Mouse (Mus musculus): ENCODE measurements at regions not wholly inside any gene's neighbourhood (a gene's known extent, or its start where the extent isn't known, plus 50 kb on each side); places are given as distances from the start of the nearest gene placed in this dataset.
A peak's percentile ranks its signal among the peaks of the same experiment; 100 is the strongest.

DNA sequence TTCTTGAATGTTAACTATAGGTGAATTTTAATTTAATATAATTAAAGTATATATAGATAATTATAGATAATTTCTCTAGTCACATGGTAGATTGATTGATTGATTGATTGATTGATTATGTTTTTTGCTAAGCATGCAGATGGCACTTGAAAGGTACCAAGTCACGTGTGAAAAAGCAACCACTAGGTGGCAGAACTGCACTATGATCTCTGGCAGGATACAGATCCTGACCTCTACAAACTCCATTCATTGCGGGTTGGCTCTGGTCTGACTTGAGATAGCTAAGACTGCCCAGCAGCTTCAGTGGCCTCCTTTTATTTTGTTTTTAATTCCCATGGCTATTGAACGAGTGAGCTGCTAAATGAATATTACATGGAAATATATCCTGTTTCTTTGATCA is 229.7 kb upstream of the Grm3 start:
- ATAC-seq (ENCODE audit: low FRiP score, low read depth) = peak; percentile 87
- Histone ChIP-seq H3K27ac (replicated peaks) (no peak overlapping the region), H3K9me3 (no peaks in the 10 kb centered on the region), H3K4me1 (no peaks in the 10 kb centered on the region), H3K4me2 (replicated peaks) (no peak overlapping the region), H3K27me3 (no peaks in the 10 kb centered on the region), H3K4me3 (no peak overlapping the region), H3K9ac (replicated peaks) (no peak overlapping the region), H3K36me3 (no peaks in the 10 kb centered on the region)
- WGBS = 14% methylated on average over 3 of the region's 3 CpGs

DNA sequence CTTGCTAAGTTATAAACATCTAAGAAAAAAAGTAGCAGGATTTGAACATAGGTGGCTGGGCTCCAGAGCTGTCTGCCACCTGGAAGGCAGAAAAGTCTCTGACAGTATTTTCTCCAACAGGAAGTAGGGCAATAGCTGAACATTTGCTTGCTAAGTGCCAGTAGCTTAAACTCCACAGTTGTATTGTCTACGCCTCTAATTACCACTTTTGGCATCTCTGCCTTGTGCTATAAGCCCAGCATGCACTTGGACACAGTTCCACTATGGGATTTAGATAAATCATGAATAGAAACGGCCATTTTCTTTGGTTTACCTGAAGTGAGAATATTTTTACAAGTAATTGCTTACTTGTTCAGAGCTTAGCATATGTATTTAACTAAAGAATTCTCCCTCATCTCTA is 213.8 kb upstream of the Grm3 start:
- Histone ChIP-seq H3K9me3 (no peaks in the 10 kb centered on the region), H3K36me3 (no peaks in the 10 kb centered on the region), H3K4me1 (no peaks in the 10 kb centered on the region), H3K4me2 (replicated peaks) (no peak overlapping the region), H3K4me3 (no peak overlapping the region), H3K27ac (replicated peaks) (no peak overlapping the region), H3K9ac (replicated peaks) (no peak overlapping the region), H3K27me3 (no peaks in the 10 kb centered on the region)
- WGBS = 78% methylated on average over 2 of the region's 2 CpGs
- no peak for ATAC-seq (ENCODE audit: low FRiP score, low read depth)

DNA sequence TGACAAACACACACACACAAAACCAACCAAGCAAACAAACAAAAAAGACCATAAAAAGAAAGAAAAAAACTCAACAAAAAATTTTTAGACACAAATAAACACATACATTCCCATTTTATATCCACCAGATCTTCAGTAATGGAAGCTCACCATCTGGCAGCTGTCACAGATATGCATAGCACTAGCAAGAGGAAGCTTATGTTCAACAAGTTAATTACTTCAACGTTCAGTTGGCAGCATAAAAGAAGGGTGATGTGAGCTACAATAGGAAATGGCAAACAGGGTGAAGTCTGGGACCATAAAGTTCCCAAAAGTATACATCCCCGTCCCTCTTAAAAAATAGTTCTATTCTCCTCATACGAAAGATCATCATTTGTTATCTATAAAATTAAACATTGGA is 188.0 kb upstream of the Grm3 start:
- Histone ChIP-seq H3K4me2 (replicated peaks) (no peak overlapping the region), H3K4me3 (no peak overlapping the region)
- 75% methylated on average over 3 of the region's 3 CpGs for WGBS

DNA sequence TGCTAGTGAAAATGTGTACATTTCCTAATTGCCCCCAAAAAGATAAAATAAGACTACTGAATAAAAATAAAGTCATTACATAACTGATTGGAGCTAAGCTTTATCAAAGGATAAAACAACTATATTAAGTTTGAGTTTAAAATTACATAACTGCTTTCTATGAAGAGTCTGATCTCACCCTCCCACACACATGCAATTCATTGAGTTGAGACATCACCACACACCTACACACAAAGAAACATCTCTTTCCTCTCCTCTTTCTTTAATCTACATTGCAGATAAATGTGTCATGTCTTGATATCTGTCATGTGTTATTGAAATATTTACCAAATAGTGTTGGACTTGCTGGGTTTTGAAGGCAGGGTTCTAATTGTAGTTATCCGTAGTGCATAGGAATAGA is 186.8 kb upstream of the Grm3 start:
- H3K4me1 ChIP-seq = peaks cover 2% of the 10 kb centered on the region; the same call in 1 of the 2 replicates
- no peaks in the 10 kb centered on the region for H3K9me3 ChIP-seq
- no peak overlapping the region for H3K9ac ChIP-seq (replicated peaks)
- 100% methylated on average over 1 of the region's 1 CpGs for WGBS
- no peaks in the 10 kb centered on the region for H3K36me3 ChIP-seq
- ATAC-seq (ENCODE audit: low FRiP score, low read depth) = no peak
- H3K4me2 ChIP-seq (replicated peaks) = no peak overlapping the region
- H3K27me3 ChIP-seq = no peaks in the 10 kb centered on the region
- no peak overlapping the region for H3K4me3 ChIP-seq
- no peak overlapping the region for H3K27ac ChIP-seq (replicated peaks)

More for the DNA sequence above, 188.0 kb upstream of the Grm3 start:
- H3K4me1 ChIP-seq = peaks cover 2% of the 10 kb centered on the region; the same call in 1 of the 2 replicates
- H3K9me3 ChIP-seq = no peaks in the 10 kb centered on the region
- no peak overlapping the region for H3K9ac ChIP-seq (replicated peaks)
- H3K27ac ChIP-seq (replicated peaks) = no peak overlapping the region
- ATAC-seq (ENCODE audit: low FRiP score, low read depth) = no peak
- H3K36me3 ChIP-seq = no peaks in the 10 kb centered on the region
- H3K27me3 ChIP-seq = no peaks in the 10 kb centered on the region

DNA sequence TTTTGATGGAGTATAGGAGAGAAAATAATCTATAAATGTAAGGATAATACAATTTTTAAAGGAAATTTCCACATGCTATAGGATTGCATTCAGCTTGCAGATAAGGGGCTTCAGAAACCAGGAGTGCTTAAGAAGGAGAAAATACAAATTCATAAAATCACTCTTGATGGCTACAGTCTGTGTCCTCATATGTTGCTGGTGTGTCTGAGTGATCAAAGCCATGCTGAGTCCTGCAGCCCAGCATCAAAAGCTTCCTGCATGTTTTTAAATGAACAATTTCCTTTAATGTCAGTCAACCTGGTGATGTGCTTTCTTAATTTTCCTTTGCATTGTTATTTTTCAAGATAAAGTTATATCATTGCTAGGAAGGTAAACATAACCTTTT is 186.1 kb upstream of the Grm3 start:
- peak; percentile 58; the same call in 1 of the 2 replicates for ATAC-seq (ENCODE audit: low FRiP score, low read depth)
- H3K9me3 ChIP-seq = no peaks in the 10 kb centered on the region
- H3K27ac ChIP-seq (replicated peaks) = no peak overlapping the region
- H3K9ac ChIP-seq (replicated peaks) = no peak overlapping the region
- H3K4me3 ChIP-seq = no peak overlapping the region
- no peaks in the 10 kb centered on the region for H3K36me3 ChIP-seq
- peaks cover 2% of the 10 kb centered on the region; the same call in 1 of the 2 replicates for H3K4me1 ChIP-seq
- no peaks in the 10 kb centered on the region for H3K27me3 ChIP-seq
- no peak overlapping the region for H3K4me2 ChIP-seq (replicated peaks)

DNA sequence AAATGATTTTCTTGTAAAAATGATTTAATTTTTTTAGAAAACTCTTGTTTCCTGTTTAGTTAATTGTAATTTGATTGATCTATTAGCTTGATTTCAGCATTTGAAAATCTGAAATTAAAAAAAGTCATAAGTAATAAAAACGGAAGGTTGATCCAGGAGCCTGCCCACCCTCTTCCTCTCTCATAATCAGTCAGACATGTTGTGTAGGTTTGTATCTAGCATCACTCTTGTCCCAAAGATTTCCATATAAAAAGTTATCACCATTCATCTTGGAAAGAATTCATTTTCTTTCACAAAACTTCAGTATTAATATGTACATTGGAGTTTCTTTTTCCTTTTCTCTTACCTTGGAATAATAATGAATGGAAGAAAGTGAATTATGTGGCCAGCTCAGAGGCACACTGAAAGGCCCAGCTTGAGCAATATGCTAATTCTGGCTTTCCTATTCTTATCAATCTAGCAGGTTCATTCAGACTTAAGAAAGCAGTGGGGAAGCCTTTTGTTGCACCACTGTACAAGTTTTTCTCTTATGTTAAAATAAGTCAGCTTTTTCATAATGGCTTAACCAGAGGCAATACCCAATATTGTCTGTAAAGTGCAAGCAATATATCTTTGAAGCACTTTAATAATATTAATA is 185.6 kb upstream of the Grm3 start:
- no peak overlapping the region for H3K27ac ChIP-seq (replicated peaks)
- ATAC-seq (ENCODE audit: low FRiP score, low read depth) = peak; percentile 92
- H3K4me2 ChIP-seq (replicated peaks) = no peak overlapping the region
- H3K27me3 ChIP-seq = no peaks in the 10 kb centered on the region
- WGBS = 61% methylated on average over 1 of the region's 1 CpGs
- H3K9me3 ChIP-seq = no peaks in the 10 kb centered on the region
- no peak overlapping the region for H3K9ac ChIP-seq (replicated peaks)
- H3K36me3 ChIP-seq = no peaks in the 10 kb centered on the region
- peaks cover 2% of the 10 kb centered on the region; the same call in 1 of the 2 replicates for H3K4me1 ChIP-seq
- no peak overlapping the region for H3K4me3 ChIP-seq

DNA sequence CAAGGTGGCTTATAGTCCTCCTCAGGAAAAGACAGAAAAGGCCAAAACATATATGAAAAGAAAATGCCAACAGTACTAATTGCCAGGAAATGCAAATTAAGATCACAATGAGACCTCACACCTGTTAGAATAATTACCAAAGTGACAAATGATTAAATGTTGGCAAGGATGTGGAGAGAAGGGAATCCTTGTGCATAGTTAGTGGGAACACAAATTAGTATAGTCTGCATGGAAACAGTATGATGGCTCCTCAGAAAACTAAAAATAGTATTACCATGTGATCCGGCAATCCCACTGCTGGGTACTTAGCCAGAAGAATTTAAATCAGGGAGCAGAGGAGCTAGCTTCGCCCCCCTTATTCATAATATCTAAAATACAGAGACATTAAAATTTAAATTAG is 170.3 kb upstream of the Grm3 start:
- Histone ChIP-seq H3K4me2 (replicated peaks) (no peak overlapping the region), H3K36me3 (no peaks in the 10 kb centered on the region), H3K27me3 (no peaks in the 10 kb centered on the region), H3K27ac (replicated peaks) (no peak overlapping the region), H3K4me1 (peaks cover 5% of the 10 kb centered on the region; the same call in 1 of the 2 replicates), H3K4me3 (no peak overlapping the region), H3K9me3 (no peaks in the 10 kb centered on the region), H3K9ac (replicated peaks) (no peak overlapping the region)
- WGBS = 78% methylated on average over 2 of the region's 2 CpGs
- ATAC-seq (ENCODE audit: low FRiP score, low read depth) = no peak

DNA sequence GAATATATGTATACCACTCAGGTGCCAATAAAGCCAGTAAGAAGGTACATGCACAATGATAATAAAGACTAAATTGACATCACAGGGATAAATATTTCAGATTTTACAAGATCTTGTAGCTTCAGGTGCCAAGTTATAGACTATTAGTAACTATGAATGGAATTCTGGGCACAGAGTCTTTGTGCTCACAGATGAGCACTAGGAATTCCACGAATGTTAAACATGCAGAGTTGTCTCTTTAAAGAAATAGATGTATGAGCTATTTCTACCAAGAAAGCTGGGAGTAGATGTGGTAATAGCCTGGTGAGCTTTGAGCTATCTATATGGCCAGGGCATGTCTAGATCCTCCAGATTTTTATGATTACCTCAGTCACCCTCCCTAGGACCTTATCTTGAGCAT is 153.1 kb upstream of the Grm3 start:
- Histone ChIP-seq H3K9ac (replicated peaks) (no peak overlapping the region), H3K27ac (replicated peaks) (no peak overlapping the region), H3K27me3 (no peaks in the 10 kb centered on the region), H3K4me1 (no peaks in the 10 kb centered on the region), H3K4me3 (no peak overlapping the region), H3K36me3 (no peaks in the 10 kb centered on the region), H3K4me2 (replicated peaks) (no peak overlapping the region), H3K9me3 (no peaks in the 10 kb centered on the region)
- 73% methylated on average over 1 of the region's 1 CpGs for WGBS
- no peak for ATAC-seq (ENCODE audit: low FRiP score, low read depth)

DNA sequence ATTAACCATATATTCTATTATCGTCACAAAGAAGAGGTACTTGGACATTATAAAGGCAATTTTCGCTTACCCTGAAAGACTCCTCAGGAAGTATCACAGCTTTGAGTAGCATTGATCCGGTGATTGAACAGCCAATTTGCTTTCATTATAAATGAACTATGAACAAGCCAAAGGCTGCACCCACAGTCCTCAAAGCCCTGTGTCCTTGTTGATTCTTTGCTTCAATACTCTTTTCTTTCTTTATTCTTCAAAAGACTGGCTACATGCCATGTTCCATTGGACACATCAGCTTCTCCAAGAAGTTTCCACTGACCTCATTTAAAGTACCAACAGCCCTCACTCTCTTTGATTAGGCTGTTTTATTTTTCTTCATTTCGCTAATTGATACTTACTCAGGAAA is 144.1 kb upstream of the Grm3 start:
- ATAC-seq (ENCODE audit: low FRiP score, low read depth) = no peak
- 72% methylated on average over 4 of the region's 4 CpGs for WGBS

DNA sequence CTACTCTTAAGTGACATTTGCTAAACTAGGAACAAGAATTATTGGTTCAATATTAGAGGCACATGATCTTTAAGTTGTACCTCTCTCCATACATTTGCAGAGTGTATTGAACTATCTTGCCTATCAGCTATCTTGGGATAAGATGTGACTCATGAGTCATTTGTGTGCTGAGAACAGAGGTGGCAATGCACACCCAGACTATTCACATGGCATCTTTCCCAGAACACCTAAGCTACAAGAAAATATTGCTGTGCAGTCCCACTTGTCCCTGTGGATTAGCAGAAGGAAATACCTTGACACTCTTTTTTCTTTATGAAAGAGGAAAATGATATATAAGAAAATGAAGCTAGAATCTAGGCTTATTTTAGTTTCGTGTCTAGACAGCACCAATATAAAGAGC is 104.8 kb upstream of the Grm3 start:
- H3K36me3 ChIP-seq = no peaks in the 10 kb centered on the region
- no peak overlapping the region for H3K9ac ChIP-seq (replicated peaks)
- H3K27ac ChIP-seq (replicated peaks) = no peak overlapping the region
- no peaks in the 10 kb centered on the region for H3K27me3 ChIP-seq
- no peak for ATAC-seq (ENCODE audit: low FRiP score, low read depth)
- no peak overlapping the region for H3K4me2 ChIP-seq (replicated peaks)
- no peak overlapping the region for H3K4me3 ChIP-seq
- 85% methylated on average over 1 of the region's 1 CpGs for WGBS
- no peaks in the 10 kb centered on the region for H3K9me3 ChIP-seq
- no peaks in the 10 kb centered on the region for H3K4me1 ChIP-seq

More for the DNA sequence above, 144.1 kb upstream of the Grm3 start:
- H3K4me1 ChIP-seq = no peaks in the 10 kb centered on the region
- no peak overlapping the region for H3K9ac ChIP-seq (replicated peaks)
- H3K36me3 ChIP-seq = no peaks in the 10 kb centered on the region
- H3K4me2 ChIP-seq (replicated peaks) = no peak overlapping the region
- no peaks in the 10 kb centered on the region for H3K9me3 ChIP-seq
- no peak overlapping the region for H3K4me3 ChIP-seq
- no peak overlapping the region for H3K27ac ChIP-seq (replicated peaks)
- H3K27me3 ChIP-seq = no peaks in the 10 kb centered on the region

DNA sequence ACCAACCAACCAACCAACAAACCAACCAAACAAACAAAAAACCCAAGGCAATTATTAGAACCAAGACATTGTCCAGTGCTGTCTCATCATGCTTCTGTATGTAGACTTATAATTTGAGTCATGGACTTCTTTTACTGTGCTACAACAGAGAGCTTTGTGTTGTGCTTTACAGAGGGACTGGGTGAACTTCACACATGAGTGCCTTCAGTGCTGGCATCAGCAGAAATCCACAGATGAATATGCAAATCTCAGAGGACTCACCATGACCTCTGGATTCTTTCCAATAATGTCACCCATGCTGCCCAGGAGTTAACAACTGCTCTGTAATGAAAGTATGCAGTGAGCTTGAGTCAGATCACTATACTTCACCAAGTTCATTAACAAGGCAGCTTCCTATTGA is 76.7 kb upstream of the Grm3 start:
- Histone ChIP-seq H3K36me3 (no peaks in the 10 kb centered on the region), H3K9me3 (no peaks in the 10 kb centered on the region), H3K27me3 (no peaks in the 10 kb centered on the region), H3K4me2 (replicated peaks) (no peak overlapping the region), H3K27ac (replicated peaks) (no peak overlapping the region), H3K4me1 (no peaks in the 10 kb centered on the region), H3K4me3 (no peak overlapping the region), H3K9ac (replicated peaks) (no peak overlapping the region)
- no peak for ATAC-seq (ENCODE audit: low FRiP score, low read depth)

DNA sequence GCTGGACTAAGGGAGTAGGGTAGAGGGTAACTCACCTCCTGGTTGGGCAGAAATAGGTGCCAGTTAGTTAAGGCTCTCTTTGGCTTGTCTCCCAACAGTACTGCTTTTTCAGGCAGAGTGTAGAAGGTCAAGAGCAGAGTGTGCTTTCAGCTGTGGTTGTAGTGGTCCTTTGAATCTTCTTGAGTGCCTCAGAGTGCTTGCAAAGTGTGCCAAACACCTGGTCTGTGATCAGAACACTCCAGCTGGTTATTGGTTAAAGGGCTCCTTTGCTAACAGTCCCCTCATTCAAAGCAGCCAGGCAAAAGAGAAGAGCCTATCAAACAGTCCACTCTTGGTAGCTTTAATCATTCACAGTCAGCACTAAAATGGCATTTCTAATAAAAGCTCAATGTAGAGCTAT is 56.1 kb upstream of the Grm3 start:
- Histone ChIP-seq H3K4me1 (no peaks in the 10 kb centered on the region), H3K9ac (replicated peaks) (no peak overlapping the region), H3K36me3 (no peaks in the 10 kb centered on the region), H3K27ac (replicated peaks) (no peak overlapping the region), H3K4me3 (no peak overlapping the region), H3K27me3 (no peaks in the 10 kb centered on the region), H3K9me3 (no peaks in the 10 kb centered on the region), H3K4me2 (replicated peaks) (no peak overlapping the region)
- no peak for ATAC-seq (ENCODE audit: low FRiP score, low read depth)

Data from midbrain, embryonic 12.5 days (tissue).